Mouse (Mus musculus): ENCODE data around the gene Shmt1. TPM values are rescaled to one million over a fixed set of nuclear protein-coding genes. Genes with fewer than 3 reads are reported as not detected.

The Shmt1 gene
- polyA plus RNA-seq, 1 experiment, result 15.3 TPM

- no peak for TF ChIP-seq CTCF (IDR thresholded peaks at IDR 0.05; ENCODE audit: extremely low read depth, insufficient read length, insufficient replicate concordance, low read depth, low read length)
- peak; percentile 73 for TF ChIP-seq POLR2A (IDR thresholded peaks at IDR 0.05; ENCODE audit: low read depth, low read length)
- no peaks in the 10 kb centered on the region for H3K27me3 ChIP-seq (ENCODE audit: control insufficient read depth, insufficient read depth, low read length)
These were observed 34.4 kb downstream of the Shmt1 start, which contains the start of the genes Top3a and Smcr8 for GRCm38 (mm10) chr11:60776829-60777740. Gene Top3a (minus strand): TSS chr11:60777365. Gene Smcr8 (plus strand): TSS chr11:60777524.

GRCm38 (mm10) chr11:60776107-60776828 is 35.2 kb downstream of the Shmt1 start:
- H3K36me3 ChIP-seq (ENCODE audit: control insufficient read depth, insufficient read depth, low read length), result peaks cover 2% of the 10 kb centered on the region
- no peaks in the 10 kb centered on the region for H3K27me3 ChIP-seq (ENCODE audit: control insufficient read depth, insufficient read depth, low read length)
- 2% methylated on average over 17 of the region's 17 CpGs for WGBS
- H3K4me1 ChIP-seq (ENCODE audit: control insufficient read depth, insufficient read depth, insufficient read length, low read length), result peaks cover 23% of the 10 kb centered on the region
- peak overlapping the region; percentile 46 for H3K27ac ChIP-seq (ENCODE audit: insufficient read depth, low read depth, low read length)
- TF ChIP-seq CTCF (IDR thresholded peaks at IDR 0.05; ENCODE audit: extremely low read depth, insufficient read length, insufficient replicate concordance, low read depth, low read length) (no peak), POLR2A (IDR thresholded peaks at IDR 0.05; ENCODE audit: low read depth, low read length) (no peak; the same call in 1 of the 2 replicates)
- H3K4me3 ChIP-seq (ENCODE audit: low read depth, low read length), result peak overlapping the region; percentile 78

More at GRCm38 (mm10) chr11:60776829-60777740, 34.4 kb downstream of the Shmt1 start, which contains the start of the genes Top3a and Smcr8:
- Histone ChIP-seq H3K4me3 (ENCODE audit: low read depth, low read length) (peak within 1 kb of the TSS; percentile 78), H3K4me1 (ENCODE audit: control insufficient read depth, insufficient read depth, insufficient read length, low read length) (peaks cover 28% of the 10 kb centered on the region), H3K27ac (ENCODE audit: insufficient read depth, low read depth, low read length) (peak within 1 kb of the TSS; percentile 74), H3K36me3 (ENCODE audit: control insufficient read depth, insufficient read depth, low read length) (peaks cover 2% of the 10 kb centered on the region)
- under 1% methylated on average over 62 of the region's 62 CpGs for WGBS

- Histone ChIP-seq H3K27ac (ENCODE audit: insufficient read depth, low read depth, low read length) (no peak overlapping the region), H3K36me3 (ENCODE audit: control insufficient read depth, insufficient read depth, low read length) (peaks cover 2% of the 10 kb centered on the region), H3K27me3 (ENCODE audit: control insufficient read depth, insufficient read depth, low read length) (no peaks in the 10 kb centered on the region), H3K4me1 (ENCODE audit: control insufficient read depth, insufficient read depth, insufficient read length, low read length) (peaks cover 20% of the 10 kb centered on the region), H3K4me3 (ENCODE audit: low read depth, low read length) (no peak overlapping the region)
- WGBS, result 48% methylated on average over 6 of the region's 6 CpGs
- no peak for TF ChIP-seq POLR2A (IDR thresholded peaks at IDR 0.05; ENCODE audit: low read depth, low read length)
These were observed 35.9 kb downstream of the Shmt1 start for GRCm38 (mm10) chr11:60775578-60775977.

GRCm38 (mm10) chr11:60774841-60775240 is 36.7 kb downstream of the Shmt1 start:
- Histone ChIP-seq H3K36me3 (ENCODE audit: control insufficient read depth, insufficient read depth, low read length) (peaks cover 2% of the 10 kb centered on the region), H3K4me1 (ENCODE audit: control insufficient read depth, insufficient read depth, insufficient read length, low read length) (peaks cover 16% of the 10 kb centered on the region), H3K4me3 (ENCODE audit: low read depth, low read length) (no peak overlapping the region), H3K27me3 (ENCODE audit: control insufficient read depth, insufficient read depth, low read length) (no peaks in the 10 kb centered on the region), H3K27ac (ENCODE audit: insufficient read depth, low read depth, low read length) (no peak overlapping the region)
- no peak for TF ChIP-seq POLR2A (IDR thresholded peaks at IDR 0.05; ENCODE audit: low read depth, low read length)
- no peak for TF ChIP-seq CTCF (IDR thresholded peaks at IDR 0.05; ENCODE audit: extremely low read depth, insufficient read length, insufficient replicate concordance, low read depth, low read length)
- 14% methylated on average over 1 of the region's 1 CpGs for WGBS

- H3K4me3 ChIP-seq (ENCODE audit: low read depth, low read length), result no peak overlapping the region
- TF ChIP-seq CTCF (IDR thresholded peaks at IDR 0.05; ENCODE audit: extremely low read depth, insufficient read length, insufficient replicate concordance, low read depth, low read length) (no peak), POLR2A (IDR thresholded peaks at IDR 0.05; ENCODE audit: low read depth, low read length) (no peak)
- no peaks in the 10 kb centered on the region; the same call in 1 of the 2 replicates for H3K36me3 ChIP-seq (ENCODE audit: control insufficient read depth, insufficient read depth, low read length)
- 80% methylated on average over 3 of the region's 3 CpGs for WGBS
- H3K27ac ChIP-seq (ENCODE audit: insufficient read depth, low read depth, low read length), result no peak overlapping the region
- no peaks in the 10 kb centered on the region for H3K27me3 ChIP-seq (ENCODE audit: control insufficient read depth, insufficient read depth, low read length)
- H3K4me1 ChIP-seq (ENCODE audit: control insufficient read depth, insufficient read depth, insufficient read length, low read length), result peaks cover 10% of the 10 kb centered on the region; the same call in 1 of the 2 replicates
These were observed 37.3 kb downstream of the Shmt1 start for GRCm38 (mm10) chr11:60774158-60774689.

- no peak overlapping the region for H3K27ac ChIP-seq (ENCODE audit: insufficient read depth, low read depth, low read length)
- H3K4me3 ChIP-seq (ENCODE audit: low read depth, low read length), result no peak overlapping the region
- no peaks in the 10 kb centered on the region for H3K4me1 ChIP-seq (ENCODE audit: control insufficient read depth, insufficient read depth, insufficient read length, low read length)
- H3K27me3 ChIP-seq (ENCODE audit: control insufficient read depth, insufficient read depth, low read length), result no peaks in the 10 kb centered on the region
- WGBS, result 87% methylated on average over 4 of the region's 4 CpGs
- no peaks in the 10 kb centered on the region for H3K36me3 ChIP-seq (ENCODE audit: control insufficient read depth, insufficient read depth, low read length)
- TF ChIP-seq POLR2A (IDR thresholded peaks at IDR 0.05; ENCODE audit: low read depth, low read length) (no peak), CTCF (IDR thresholded peaks at IDR 0.05; ENCODE audit: extremely low read depth, insufficient read length, insufficient replicate concordance, low read depth, low read length) (no peak)
These were observed 39.4 kb downstream of the Shmt1 start for GRCm38 (mm10) chr11:60772161-60772560.
